Mouse (Mus musculus) T-helper 17 cell (primary cell): ENCODE results near the gene Rpl15.
"Not testable (repeated sequence)": the region's sequence is repeated elsewhere in the genome, so short reads cannot be mapped to it uniquely, and the experiment has no call there.

ENCODE experiments used
- in situ Hi-C, 2 experiments: fragments of 300-600 bp; cut with MboI, MseI; formaldehyde crosslinking; loops; 1 replicate in 1 of 2; 2 replicates in 1 of 2; pipeline ENCODE4 v1.15.1; 2025; ENCODE audit warnings: high pct_unique_total_duplicates in 2 of 2

Gene Rpl15

GRCm38 (mm10) chr14:18242638-18243130, 28.5 kb downstream of the Rpl15 start:
- in situ Hi-C loops: no loop called here

GRCm38 (mm10) chr14:18241786-18242185, 29.4 kb downstream of the Rpl15 start:
- in situ Hi-C loops: no loop called here

- in situ Hi-C loops: no loop called here
Measured at GRCm38 (mm10) chr14:18240132-18240531, 31.1 kb downstream of the Rpl15 start.

- in situ Hi-C loops: loop anchor here (5.0 kb wide), 2 partner anchors 33 to 88 kb away; partner anchors contain the start of genes Nkiras1 (in 2 of the 2) and Rpl15 (in 2 of the 2)
Measured at GRCm38 (mm10) chr14:18238750-18239731, 32.1 kb downstream of the Rpl15 start, which contains the start of gene Nr1d2. TSS of gene Nr1d2 (minus strand) at chr14:18239127.

GRCm38 (mm10) chr14:18238131-18238749, 33.0 kb downstream of the Rpl15 start:
- in situ Hi-C loops: loop anchor here (5.0 kb wide), 2 partner anchors 34 to 89 kb away; partner anchors contain the start of genes Nkiras1 (in 2 of the 2) and Rpl15 (in 2 of the 2)

GRCm38 (mm10) chr14:18237381-18237780, 33.8 kb downstream of the Rpl15 start:
- in situ Hi-C loops: loop anchor here (5.0 kb wide), 2 partner anchors 35 to 90 kb away; partner anchors contain the start of genes Nkiras1 (in 2 of the 2) and Rpl15 (in 2 of the 2)

GRCm38 (mm10) chr14:18236496-18237235, 34.5 kb downstream of the Rpl15 start:
- in situ Hi-C loops: loop anchor here (5.0 kb wide), 2 partner anchors 36 to 91 kb away; partner anchors contain the start of genes Nkiras1 (in 2 of the 2) and Rpl15 (in 2 of the 2)

- in situ Hi-C loops: no loop called here
Measured at GRCm38 (mm10) chr14:18233981-18234960, 36.9 kb downstream of the Rpl15 start.

- in situ Hi-C loops: no loop called here
Measured at GRCm38 (mm10) chr14:18233076-18233475, 38.1 kb downstream of the Rpl15 start.

- in situ Hi-C loops: not testable (repeated sequence)
Measured at GRCm38 (mm10) chr14:18231866-18232265, 39.3 kb downstream of the Rpl15 start.

- in situ Hi-C loops: not testable (repeated sequence)
Measured at GRCm38 (mm10) chr14:18229751-18230150, 41.4 kb downstream of the Rpl15 start.

- in situ Hi-C loops: not testable (repeated sequence)
Measured at GRCm38 (mm10) chr14:18226181-18226580, 45.0 kb downstream of the Rpl15 start.

GRCm38 (mm10) chr14:18225431-18225830, 45.8 kb downstream of the Rpl15 start:
- in situ Hi-C loops: not testable (repeated sequence)

GRCm38 (mm10) chr14:18221977-18222376, 49.2 kb downstream of the Rpl15 start:
- in situ Hi-C loops: no loop called here
